Mouse (Mus musculus): Measurements from ENCODE around the gene Stx6. TPM values are rescaled to one million over a fixed set of nuclear protein-coding genes. Genes with fewer than 3 reads are reported as not detected.

Stx6 gene
- polyA plus RNA-seq, 1 experiment from 2014 or later, result 48.7 TPM

GRCm38 (mm10) chr1:155236306-155237024 lies 78.0 kb downstream of the Stx6 start:
- Histone ChIP-seq H3K27me3 (replicated peaks) (no peaks in the 10 kb centered on the region), H3K4me1 (peaks cover 91% of the 10 kb centered on the region), H3K4me2 (peak overlapping the region; percentile 28), H3K9me3 (no peaks in the 10 kb centered on the region), H3K27ac (replicated peaks) (peak overlapping the region; percentile 98), H3K36me3 (peaks cover 48% of the 10 kb centered on the region), H3K4me3 (no peak overlapping the region), H3K9ac (peak overlapping the region; percentile 73)
- no peak for ATAC-seq (ENCODE audit: extremely low read depth, insufficient number of reproducible peaks, low FRiP score, low TSS enrichment)
- 40% methylated on average over 13 of the region's 13 CpGs for WGBS

GRCm38 (mm10) chr1:155237390-155237789 lies 78.9 kb downstream of the Stx6 start:
- Histone ChIP-seq H3K9me3 (no peaks in the 10 kb centered on the region), H3K36me3 (peaks cover 45% of the 10 kb centered on the region)
- 59% methylated on average over 11 of the region's 11 CpGs for WGBS

GRCm38 (mm10) chr1:155238126-155238525 lies 79.6 kb downstream of the Stx6 start:
- Histone ChIP-seq H3K4me2 (no peak overlapping the region), H3K4me1 (peaks cover 89% of the 10 kb centered on the region), H3K36me3 (peaks cover 43% of the 10 kb centered on the region), H3K27me3 (replicated peaks) (no peaks in the 10 kb centered on the region), H3K27ac (replicated peaks) (no peak overlapping the region), H3K9ac (0 out of 2 replicates have a peak overlapping the region, but pooled peaks have one; percentile 8), H3K4me3 (no peak overlapping the region), H3K9me3 (no peaks in the 10 kb centered on the region)
- no peak for ATAC-seq (ENCODE audit: extremely low read depth, insufficient number of reproducible peaks, low FRiP score, low TSS enrichment)
- 83% methylated on average over 5 of the region's 5 CpGs for WGBS

More at GRCm38 (mm10) chr1:155237390-155237789, 78.9 kb downstream of the Stx6 start:
- Histone ChIP-seq H3K9ac (peak overlapping the region; percentile 73), H3K27ac (replicated peaks) (peak overlapping the region; percentile 98), H3K4me2 (0 out of 2 replicates have a peak overlapping the region, but pooled peaks have one; percentile 28), H3K4me3 (no peak overlapping the region), H3K4me1 (peaks cover 90% of the 10 kb centered on the region), H3K27me3 (replicated peaks) (no peaks in the 10 kb centered on the region)
- ATAC-seq (ENCODE audit: extremely low read depth, insufficient number of reproducible peaks, low FRiP score, low TSS enrichment), result no peak

GRCm38 (mm10) chr1:155239169-155239568 lies 80.7 kb downstream of the Stx6 start:
- 50% methylated on average over 4 of the region's 4 CpGs for WGBS
- no peaks in the 10 kb centered on the region for H3K9me3 ChIP-seq
- H3K4me3 ChIP-seq, result no peak overlapping the region
- peaks cover 41% of the 10 kb centered on the region for H3K36me3 ChIP-seq
- H3K4me1 ChIP-seq, result peaks cover 83% of the 10 kb centered on the region
- peak overlapping the region; percentile 68 for H3K9ac ChIP-seq
- 0 out of 2 replicates have a peak overlapping the region, but pooled peaks have one; percentile 16 for H3K27ac ChIP-seq (replicated peaks)
- H3K27me3 ChIP-seq (replicated peaks), result no peaks in the 10 kb centered on the region
- peak overlapping the region; percentile 28 for H3K4me2 ChIP-seq
- ATAC-seq (ENCODE audit: extremely low read depth, insufficient number of reproducible peaks, low FRiP score, low TSS enrichment), result no peak

GRCm38 (mm10) chr1:155239962-155240717 lies 81.6 kb downstream of the Stx6 start:
- no peak for ATAC-seq (ENCODE audit: extremely low read depth, insufficient number of reproducible peaks, low FRiP score, low TSS enrichment)
- no peaks in the 10 kb centered on the region for H3K9me3 ChIP-seq
- H3K27me3 ChIP-seq (replicated peaks), result no peaks in the 10 kb centered on the region
- H3K9ac ChIP-seq, result peak overlapping the region; percentile 68
- H3K36me3 ChIP-seq, result peaks cover 41% of the 10 kb centered on the region
- H3K4me3 ChIP-seq, result no peak overlapping the region
- no peak overlapping the region for H3K4me2 ChIP-seq
- 81% methylated on average over 6 of the region's 6 CpGs for WGBS
- H3K4me1 ChIP-seq, result peaks cover 76% of the 10 kb centered on the region
- no peak overlapping the region for H3K27ac ChIP-seq (replicated peaks)

- Histone ChIP-seq H3K9me3 (no peaks in the 10 kb centered on the region), H3K9ac (0 out of 2 replicates have a peak overlapping the region, but pooled peaks have one; percentile 7), H3K27me3 (replicated peaks) (no peaks in the 10 kb centered on the region), H3K27ac (replicated peaks) (0 out of 2 replicates have a peak overlapping the region, but pooled peaks have one; percentile 5), H3K4me1 (peaks cover 65% of the 10 kb centered on the region), H3K36me3 (peaks cover 36% of the 10 kb centered on the region), H3K4me3 (no peak overlapping the region), H3K4me2 (0 out of 2 replicates have a peak overlapping the region, but pooled peaks have one; percentile 28)
- WGBS, result 76% methylated on average over 12 of the region's 12 CpGs
- ATAC-seq (ENCODE audit: extremely low read depth, insufficient number of reproducible peaks, low FRiP score, low TSS enrichment), result no peak
Observed at GRCm38 (mm10) chr1:155241701-155242487, 83.4 kb downstream of the Stx6 start.

- 74% methylated on average over 1 of the region's 1 CpGs for WGBS
- no peak for ATAC-seq (ENCODE audit: extremely low read depth, insufficient number of reproducible peaks, low FRiP score, low TSS enrichment)
- peaks cover 62% of the 10 kb centered on the region for H3K4me1 ChIP-seq
Observed at GRCm38 (mm10) chr1:155242488-155242745, 83.9 kb downstream of the Stx6 start.

GRCm38 (mm10) chr1:155243797-155244770 lies 85.6 kb downstream of the Stx6 start, which contains the start of gene BC034090:
BC034090 (minus strand) TSS chr1:155244444.
- H3K9me3 ChIP-seq, result no peaks in the 10 kb centered on the region
- no peaks in the 10 kb centered on the region for H3K27me3 ChIP-seq (replicated peaks)
- peak within 1 kb of the TSS; percentile 92 for H3K27ac ChIP-seq (replicated peaks)
- peaks cover 32% of the 10 kb centered on the region for H3K36me3 ChIP-seq
- WGBS, result 1% methylated on average over 85 of the region's 85 CpGs
- peaks cover 50% of the 10 kb centered on the region for H3K4me1 ChIP-seq
- peak within 1 kb of the TSS; percentile 76 for H3K4me3 ChIP-seq
- peak within 1 kb of the TSS; percentile 84 for H3K4me2 ChIP-seq
- H3K9ac ChIP-seq, result peak within 1 kb of the TSS; percentile 94
- ATAC-seq (ENCODE audit: extremely low read depth, insufficient number of reproducible peaks, low FRiP score, low TSS enrichment), result peak; percentile 64; the same call in 1 of the 2 replicates

More at GRCm38 (mm10) chr1:155242488-155242745, 83.9 kb downstream of the Stx6 start:
- Histone ChIP-seq H3K36me3 (peaks cover 36% of the 10 kb centered on the region), H3K4me3 (no peak overlapping the region), H3K27me3 (replicated peaks) (no peaks in the 10 kb centered on the region), H3K9me3 (no peaks in the 10 kb centered on the region), H3K27ac (replicated peaks) (0 out of 2 replicates have a peak overlapping the region, but pooled peaks have one; percentile 5), H3K9ac (0 out of 2 replicates have a peak overlapping the region, but pooled peaks have one; percentile 7), H3K4me2 (peak overlapping the region; percentile 28; the same call in 1 of the 2 replicates)

GRCm38 (mm10) chr1:155244771-155245211 lies 86.3 kb downstream of the Stx6 start:
- Histone ChIP-seq H3K9me3 (no peaks in the 10 kb centered on the region), H3K4me3 (peak overlapping the region; percentile 76), H3K4me2 (peak overlapping the region; percentile 84), H3K4me1 (peaks cover 43% of the 10 kb centered on the region), H3K9ac (peak overlapping the region; percentile 94), H3K36me3 (peaks cover 25% of the 10 kb centered on the region), H3K27ac (replicated peaks) (peak overlapping the region; percentile 92), H3K27me3 (replicated peaks) (no peaks in the 10 kb centered on the region)
- WGBS, result 2% methylated on average over 29 of the region's 29 CpGs
- no peak for ATAC-seq (ENCODE audit: extremely low read depth, insufficient number of reproducible peaks, low FRiP score, low TSS enrichment)

- Histone ChIP-seq H3K4me3 (peak overlapping the region; percentile 76), H3K4me2 (peak overlapping the region; percentile 84), H3K36me3 (peaks cover 18% of the 10 kb centered on the region), H3K9me3 (no peaks in the 10 kb centered on the region), H3K27me3 (replicated peaks) (no peaks in the 10 kb centered on the region; the same call in 1 of the 2 replicates), H3K27ac (replicated peaks) (peak overlapping the region; percentile 92), H3K4me1 (peaks cover 38% of the 10 kb centered on the region), H3K9ac (peak overlapping the region; percentile 94)
- WGBS, result 69% methylated on average over 7 of the region's 7 CpGs
- no peak for ATAC-seq (ENCODE audit: extremely low read depth, insufficient number of reproducible peaks, low FRiP score, low TSS enrichment)
Observed at GRCm38 (mm10) chr1:155245516-155245915, 87.0 kb downstream of the Stx6 start.
